Mouse (Mus musculus): Measurements from ENCODE around the gene Nop53. TPM values are rescaled to one million over a fixed set of nuclear protein-coding genes. Genes with fewer than 3 reads are reported as not detected.
"Not testable (repeated sequence)": the region's sequence is repeated elsewhere in the genome, so short reads cannot be mapped to it uniquely, and the experiment has no call there.

Gene Nop53
- total RNA-seq, 2 experiments from 2014 or later, result 134 to 143 TPM

DNA sequence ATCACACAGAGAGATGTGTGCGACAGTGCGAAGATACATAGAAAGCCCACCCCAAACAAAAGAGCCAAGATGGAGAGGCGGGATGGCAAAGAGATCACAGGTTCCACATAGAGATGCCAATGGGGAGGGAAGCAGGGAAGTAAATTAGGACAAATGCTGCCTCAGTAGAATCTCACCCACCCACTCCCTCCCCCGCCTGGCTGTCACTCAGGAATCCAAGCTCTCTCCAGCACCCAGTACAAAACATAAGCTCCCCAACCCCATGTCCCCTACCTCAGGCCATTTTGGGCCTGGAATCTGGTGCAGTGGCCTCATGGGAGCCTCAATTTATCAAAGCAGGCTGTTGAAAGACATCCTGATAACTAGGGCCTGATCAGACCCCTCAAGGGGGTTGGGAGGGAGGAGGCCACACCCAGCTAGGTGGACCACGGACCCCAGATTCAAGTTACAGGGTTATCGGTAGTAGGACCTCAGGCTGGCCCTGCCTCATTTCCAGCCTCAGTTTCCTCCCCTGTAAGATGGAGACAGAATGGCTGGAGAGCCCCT is 25.2 kb downstream of the Nop53 start:
- no peak for DNase-seq

DNA sequence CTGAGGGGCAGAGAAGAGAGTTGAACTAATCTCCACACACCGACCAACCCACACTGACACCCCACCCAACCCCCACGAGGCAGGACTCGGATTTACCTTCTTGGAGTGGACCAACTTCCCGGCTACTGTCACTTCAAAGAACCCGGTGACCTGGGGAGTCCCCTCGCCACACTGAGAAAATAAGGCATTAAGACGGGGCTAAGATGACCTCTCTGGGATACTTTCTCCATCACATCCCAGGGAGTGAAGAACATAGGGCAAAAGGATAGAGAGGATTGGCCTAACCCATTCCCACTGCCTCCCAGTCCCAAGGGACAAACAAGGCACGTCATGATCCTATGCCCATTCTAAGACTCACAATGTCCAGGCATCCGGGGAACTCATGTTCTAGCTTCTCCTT is 25.9 kb downstream of the Nop53 start:
- no peak for DNase-seq

DNA sequence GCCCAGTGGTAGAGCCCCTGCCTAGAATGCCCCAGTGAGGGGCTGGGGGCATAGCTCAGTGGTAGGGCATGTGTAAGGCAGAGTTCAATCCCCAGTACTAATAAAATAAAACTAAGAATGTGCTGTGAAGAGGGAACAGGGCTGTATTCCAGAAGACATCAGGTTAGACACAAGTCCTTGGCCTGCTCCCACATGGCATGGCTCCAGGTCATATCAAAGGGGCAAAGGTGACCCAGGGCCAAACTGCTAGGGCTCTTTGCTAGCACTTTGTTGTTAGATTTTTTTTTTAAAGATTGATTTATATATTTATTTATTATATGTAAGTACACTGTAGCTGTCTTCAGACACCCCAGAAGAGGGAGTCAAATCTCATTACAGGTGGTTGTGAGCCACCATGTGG is 27.5 kb downstream of the Nop53 start:
- no peak for DNase-seq

DNA sequence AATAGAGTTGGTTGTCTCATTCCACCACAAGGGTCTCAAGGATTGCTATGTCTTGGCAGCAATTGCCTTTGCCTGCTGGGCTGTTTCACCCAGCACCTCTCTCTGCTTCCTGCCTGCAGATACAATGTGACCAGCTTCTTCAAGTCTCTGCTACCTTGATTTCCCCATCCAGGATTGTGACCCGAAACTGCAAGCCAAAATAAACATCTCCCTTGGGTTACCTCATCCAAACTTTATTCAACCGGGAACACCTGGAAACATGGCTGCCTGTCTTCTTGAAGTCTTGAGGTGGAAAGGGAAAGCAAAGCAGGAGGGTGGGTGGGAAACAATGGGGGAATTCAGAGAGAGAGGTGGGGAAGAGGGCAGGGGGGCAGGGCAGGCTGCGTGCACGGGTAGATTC is 28.9 kb downstream of the Nop53 start:
- no peak for DNase-seq

DNA sequence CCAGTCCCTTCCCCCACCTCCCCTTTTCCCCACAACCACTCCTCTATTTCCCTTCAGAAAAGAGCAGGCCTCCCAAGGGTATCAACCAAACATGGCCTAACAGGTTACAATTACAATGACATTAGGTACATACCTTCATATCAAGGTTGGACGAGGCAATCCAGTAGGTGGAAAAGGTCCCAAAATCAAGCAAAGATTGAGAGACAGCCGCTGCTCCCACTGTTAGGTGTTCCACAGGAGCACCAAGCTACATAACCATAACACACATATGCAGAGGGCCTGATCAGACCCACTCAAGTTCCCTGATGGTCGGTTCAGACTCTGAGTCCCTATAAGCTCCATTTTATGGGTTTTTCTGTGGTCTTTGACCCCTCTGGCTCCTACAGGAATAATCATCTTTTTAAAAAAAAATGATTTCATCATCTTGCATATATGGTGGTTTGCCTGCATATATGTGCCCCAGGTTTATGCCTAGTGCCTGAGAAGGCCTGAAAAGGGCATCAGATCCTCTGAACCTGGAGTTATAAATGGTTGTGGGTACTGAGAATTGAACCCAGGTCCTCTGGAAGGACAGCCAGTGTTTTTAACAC is 29.6 kb downstream of the Nop53 start:
- no peak for DNase-seq

DNA sequence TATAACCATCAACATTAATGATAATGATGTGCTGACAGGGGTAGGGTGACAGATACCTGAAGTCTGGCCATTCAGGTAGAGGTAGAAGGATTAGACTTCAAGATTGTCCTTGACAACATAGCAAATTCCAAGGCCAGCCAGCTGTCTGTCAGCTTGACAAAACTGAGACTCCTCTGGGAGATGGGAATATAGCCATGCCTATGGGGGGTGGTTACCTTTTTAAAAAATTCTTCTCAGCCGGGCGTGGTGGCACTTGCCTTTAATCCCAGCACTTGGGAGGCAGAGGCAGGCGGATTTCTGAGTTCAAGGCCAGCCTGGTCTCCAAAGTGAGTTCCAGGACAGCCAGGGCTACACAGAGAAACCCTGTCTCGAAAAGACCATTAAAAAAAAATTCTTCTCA is 30.2 kb downstream of the Nop53 start:
- not testable (repeated sequence) for DNase-seq

DNA sequence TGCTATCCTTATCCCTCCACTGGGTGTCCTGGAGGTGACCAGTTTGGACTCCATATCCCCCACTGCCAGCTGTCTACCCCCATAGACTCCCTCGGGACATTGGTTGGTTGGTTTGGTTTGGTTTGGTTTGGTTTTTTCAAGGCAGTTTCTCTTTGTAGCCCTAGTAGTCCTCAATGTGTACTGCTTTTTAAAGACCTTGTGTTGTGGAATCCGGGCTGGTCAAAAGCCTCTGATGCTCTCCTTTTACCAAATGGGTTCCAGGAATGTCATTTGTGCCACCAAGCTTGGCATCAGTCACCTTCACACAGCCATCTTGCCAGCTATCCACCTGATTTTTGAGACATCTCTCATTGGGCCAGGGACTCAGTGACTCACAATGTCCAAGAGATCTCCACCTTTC is 31.1 kb downstream of the Nop53 start:
- DNase-seq, result no peak

DNA sequence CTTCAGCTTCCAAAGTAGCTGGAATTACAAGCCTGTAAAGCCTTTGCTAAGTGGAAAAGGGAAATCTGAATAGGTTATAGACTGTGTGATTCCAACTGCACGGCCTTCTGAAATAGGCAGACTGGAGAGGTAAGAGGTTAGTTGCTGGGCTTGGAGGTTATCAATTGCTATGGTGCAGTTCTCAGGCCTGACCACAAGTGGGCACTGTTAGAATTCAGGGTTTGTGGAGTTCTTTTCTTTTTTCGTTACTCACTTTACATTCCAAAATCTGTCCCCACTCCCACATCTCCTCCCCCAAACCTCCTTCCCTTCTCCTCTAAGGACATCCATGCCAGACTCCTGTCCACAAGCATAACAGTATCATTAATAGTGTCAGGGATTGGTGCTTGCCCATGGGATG is 31.6 kb downstream of the Nop53 start:
- peak; percentile 29 to 75 for DNase-seq

DNA sequence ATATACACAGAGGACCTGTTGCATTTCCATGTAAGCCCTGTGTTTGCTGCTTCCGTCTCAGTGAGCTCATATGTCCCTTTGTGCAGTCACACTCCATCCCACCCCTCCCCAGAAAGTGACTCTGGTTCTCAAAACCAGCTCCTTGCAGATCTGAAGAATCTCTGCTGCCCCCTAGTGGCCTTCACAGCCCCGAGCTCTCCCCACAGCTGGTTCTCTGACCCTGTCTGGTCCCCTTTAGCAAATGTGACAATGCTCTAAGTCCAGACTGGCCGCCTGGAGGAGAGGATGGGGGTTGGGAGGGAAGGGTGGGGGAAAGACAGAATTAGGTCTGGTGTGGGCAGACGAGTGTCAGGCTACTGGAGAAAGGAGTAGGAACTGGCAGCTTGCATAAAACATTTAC is 33.7 kb downstream of the Nop53 start:
- DNase-seq, result peak; percentile 65 to 84

DNA sequence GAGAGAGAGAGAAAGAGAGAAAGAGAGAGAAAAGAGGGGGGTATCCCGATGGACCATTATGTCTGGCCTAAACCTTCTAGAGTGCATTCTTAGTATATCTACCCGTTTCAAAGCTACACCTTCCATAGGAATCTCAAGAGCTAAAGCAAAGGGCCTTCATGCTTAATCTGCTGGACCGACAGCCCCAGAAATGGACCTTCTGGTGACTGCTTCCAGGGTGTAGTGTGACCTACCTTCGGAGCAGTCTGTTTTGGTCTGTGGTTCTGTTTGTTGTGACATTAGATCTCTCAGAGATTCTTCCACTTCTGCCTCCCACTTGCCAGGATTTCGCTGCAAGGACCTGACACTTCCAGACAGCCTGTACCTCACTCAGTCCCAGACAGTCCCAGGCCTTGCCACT is 35.4 kb downstream of the Nop53 start:
- no peak for DNase-seq

DNA sequence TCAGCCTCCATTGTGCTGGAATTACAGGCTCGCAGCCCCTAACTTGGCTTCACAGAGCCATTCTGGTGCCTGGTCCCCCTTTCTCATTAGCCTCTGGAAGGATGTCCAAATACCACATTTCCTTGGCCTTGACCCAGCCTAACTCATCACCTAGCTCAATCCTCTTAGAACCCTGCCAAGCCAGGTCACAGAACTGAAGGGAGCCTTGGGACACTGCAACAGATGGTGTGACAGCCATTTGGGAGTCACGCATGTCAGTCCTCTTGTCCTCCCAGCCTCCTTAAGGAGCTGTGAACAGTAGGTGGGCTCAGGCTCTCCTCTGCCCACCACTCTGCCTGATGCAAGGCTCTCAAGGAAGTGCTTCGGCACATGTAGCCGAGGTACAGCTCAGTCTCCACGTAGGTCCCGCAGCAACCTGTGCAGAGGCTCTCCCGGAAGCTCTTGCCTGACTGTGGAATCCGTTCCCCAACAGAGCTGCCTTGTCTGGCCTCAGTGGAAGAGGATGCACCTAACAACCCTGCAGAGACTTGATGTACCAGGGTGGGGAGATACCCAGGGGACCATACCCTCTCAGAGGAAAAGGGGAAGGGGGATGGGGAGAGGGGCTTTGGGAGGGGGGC is 37.8 kb downstream of the Nop53 start:
- no peak for DNase-seq

DNA sequence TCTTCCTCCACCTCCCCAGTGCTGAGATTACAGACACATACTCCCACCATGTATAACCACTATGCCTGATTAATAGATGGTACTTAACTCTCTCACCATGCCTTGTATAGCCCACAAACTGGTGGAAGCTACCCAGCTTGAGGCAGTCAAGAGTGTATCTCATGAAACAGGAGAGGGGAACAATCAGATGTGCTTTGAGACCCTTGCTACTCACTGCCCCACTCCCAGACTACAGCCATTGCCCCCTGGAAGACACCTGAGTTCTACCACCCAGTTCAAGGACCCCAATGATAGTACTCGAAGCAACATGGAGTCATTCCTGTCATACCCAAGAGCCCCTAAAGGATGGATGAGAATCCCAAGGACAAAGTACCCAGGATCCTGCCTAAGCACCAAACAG is 39.3 kb downstream of the Nop53 start:
- no peak for DNase-seq

DNA sequence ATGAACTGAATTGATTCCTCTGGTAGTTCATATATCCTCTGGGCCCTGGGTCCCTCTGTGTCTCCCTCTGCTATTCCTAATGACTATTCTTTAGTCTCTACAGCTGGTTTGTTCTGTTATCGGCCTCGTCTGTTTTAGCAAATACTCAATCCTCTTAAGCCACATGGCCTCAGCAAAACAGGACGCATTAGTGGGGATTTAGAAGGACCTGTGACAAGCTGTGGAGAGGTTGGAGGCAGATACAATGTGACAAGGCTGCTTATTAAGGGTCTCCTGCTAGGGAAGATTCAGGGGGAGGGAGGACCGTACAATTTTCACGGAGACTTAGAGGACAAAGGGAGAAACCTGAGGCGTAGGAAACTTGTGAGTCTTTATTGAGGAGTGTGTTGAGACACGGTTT is 40.0 kb downstream of the Nop53 start:
- DNase-seq, result no peak

DNA sequence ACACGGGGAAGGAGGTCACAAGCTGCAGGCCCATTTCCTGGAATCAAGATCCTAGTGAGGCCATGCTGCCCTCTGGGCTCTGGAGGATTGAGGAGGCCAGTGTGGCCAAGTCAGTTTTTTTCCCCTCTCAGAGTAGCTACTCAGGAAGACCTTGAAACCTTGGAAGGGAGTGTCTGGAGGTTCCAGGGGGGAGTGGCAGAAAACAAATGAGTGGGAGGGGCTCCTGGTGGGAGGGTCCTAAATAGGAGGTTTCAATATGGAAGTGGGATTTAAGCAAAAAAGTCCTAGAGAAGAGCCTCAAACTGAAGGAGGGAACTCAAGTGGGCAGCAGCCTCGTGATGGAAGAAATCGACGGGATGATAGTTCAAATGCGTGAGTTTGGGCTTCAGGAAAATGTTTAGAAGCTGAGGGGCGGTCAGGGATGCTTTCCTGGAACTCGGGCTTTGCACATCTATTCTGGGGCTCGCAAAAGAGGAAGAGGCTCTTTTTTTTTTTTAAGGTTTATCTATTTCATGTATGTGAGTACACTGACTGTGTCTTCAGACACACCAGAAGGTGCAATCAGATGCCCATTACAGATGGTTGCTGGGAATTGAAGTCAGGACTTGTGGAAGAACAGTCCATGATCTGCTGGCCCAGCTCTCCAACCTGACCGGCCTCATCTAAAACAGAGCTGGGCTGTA is 44.4 kb downstream of the Nop53 start:
- no peak for DNase-seq

DNA sequence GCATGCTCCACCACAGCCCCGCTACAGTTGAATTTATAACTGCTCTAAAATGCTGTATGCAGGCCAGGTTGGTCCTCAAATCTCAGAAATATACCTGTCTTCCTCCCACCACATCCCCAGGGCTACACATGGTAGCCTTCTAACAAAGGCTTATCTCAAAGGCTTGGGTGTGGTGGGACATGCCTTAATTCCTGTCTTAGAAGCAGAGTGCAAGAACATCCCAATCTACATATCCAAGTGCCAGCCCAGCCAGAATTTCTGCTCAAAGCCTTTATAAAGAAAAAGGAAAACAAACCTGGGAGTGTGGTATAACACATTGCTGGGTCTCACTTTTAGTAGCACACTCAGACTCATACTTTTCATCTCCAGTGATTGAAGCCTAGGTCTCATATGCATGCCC is 51.6 kb downstream of the Nop53 start:
- no peak for DNase-seq

Other genes with a start within 250 kb of the Nop53 start
- not detected for gene Obox5, start 195.9 kb downstream of the Nop53 start, total RNA-seq (2021)
- not detected for gene Obox6, start 106.4 kb downstream of the Nop53 start, total RNA-seq (2021)
- gene Crx, start 66.1 kb downstream of the Nop53 start, total RNA-seq (2021), result not detected
- gene Crxos, start 63.5 kb downstream of the Nop53 start, total RNA-seq (2021), result not detected
- 100 to 1,000 TPM; 181 to 202 TPM for gene Selenow, start 23.7 kb downstream of the Nop53 start, total RNA-seq (2021)
- 10 to 100 TPM; 65.8 to 77.3 TPM for gene Ehd2, start 21.5 kb upstream of the Nop53 start, total RNA-seq (2021)
- 1 to 10 TPM; 4.2 to 5.9 TPM for gene Bicra, start 101.8 kb upstream of the Nop53 start, total RNA-seq (2021)
- not detected for gene Zfp541, start 115.7 kb upstream of the Nop53 start, total RNA-seq (2021)
- 10 to 100 TPM; 88.7 to 99.1 TPM for gene Napa, start 152.4 kb upstream of the Nop53 start, total RNA-seq (2021)
- gene Kptn, start 173.8 kb upstream of the Nop53 start, total RNA-seq (2021), result 10 to 100 TPM; 19.0 to 21.0 TPM
- under 1 TPM; 0.72 to 0.85 TPM for gene Slc8a2, start 183.8 kb upstream of the Nop53 start, total RNA-seq (2021)
- gene Meis3, start 229.0 kb upstream of the Nop53 start, total RNA-seq (2021), result 1 to 10 TPM; 4.8 to 6.1 TPM